Mouse (Mus musculus) kidney, adult 11 months (tissue): Measurements from ENCODE around the gene Vmn2r4.
"Not testable (repeated sequence)": the region's sequence is repeated elsewhere in the genome, so short reads cannot be mapped to it uniquely, and the experiment has no call there.

Experiments
- DNase-seq: peaks from one replicate; pipeline ENCODE4 v3.0.0; 2022

Vmn2r4 gene

GRCm38 (mm10) chr3:64415268-64415667 lies at the start of gene Vmn2r4:
Vmn2r4 (minus strand) TSS chr3:64415368.
- not testable (repeated sequence) for DNase-seq

GRCm38 (mm10) chr3:64434261-64434660 lies 19.1 kb upstream of the Vmn2r4 start:
- peak; percentile 15 for DNase-seq

- not testable (repeated sequence) for DNase-seq
Measured at GRCm38 (mm10) chr3:64428117-64428798, 13.1 kb upstream of the Vmn2r4 start.

- not testable (repeated sequence) for DNase-seq
Measured at GRCm38 (mm10) chr3:64422141-64422540, 7.0 kb upstream of the Vmn2r4 start.

- DNase-seq = not testable (repeated sequence)
Measured at GRCm38 (mm10) chr3:64417477-64417876, 2.3 kb upstream of the Vmn2r4 start.

GRCm38 (mm10) chr3:64414253-64414652 lies 915 bp downstream of the Vmn2r4 start:
- DNase-seq = not testable (repeated sequence)

GRCm38 (mm10) chr3:64359286-64360035 lies 55.7 kb downstream of the Vmn2r4 start:
- no peak for DNase-seq
